Mouse (Mus musculus): ENCODE measurements at regions not wholly inside any gene's neighbourhood (a gene's known extent, or its start where the extent isn't known, plus 50 kb on each side); places are given as distances from the start of the nearest gene placed in this dataset.

- TF ChIP-seq EP300 (IDR thresholded peaks at IDR 0.05; ENCODE audit: low read depth) (no peak), CTCF (IDR thresholded peaks at IDR 0.05; ENCODE audit: low read depth) (no peak)
These were observed 110.9 kb upstream of the Tbl1xr1 start for GRCm38 (mm10) chr3:21965556-21965955.

Data from heart, postnatal 0 days (tissue).